Mouse (Mus musculus) spleen, postnatal 36 days (tissue): ENCODE results near the gene Raph1.

Experiments used
- DNase-seq, 2 experiments: peaks; one replicate each; pipeline ENCODE4 v3.0.0; 2022; ENCODE audit warnings: low spot score in 2 of 2, mixed read lengths in 1 of 2

The Raph1 gene

GRCm38 (mm10) chr1:60566631-60567311, at the start of gene Raph1:
Gene Raph1 (minus strand): TSS chr1:60567104.
- peak; percentile 48 to 51 for DNase-seq

- no peak for DNase-seq
Measured at GRCm38 (mm10) chr1:60615703-60616102, 48.8 kb upstream of the Raph1 start.

GRCm38 (mm10) chr1:60614902-60615301, 48.0 kb upstream of the Raph1 start:
- DNase-seq: no peak

GRCm38 (mm10) chr1:60611968-60612367, 45.1 kb upstream of the Raph1 start:
- no peak for DNase-seq

- no peak for DNase-seq
Measured at GRCm38 (mm10) chr1:60610631-60611030, 43.7 kb upstream of the Raph1 start.

- no peak for DNase-seq
Measured at GRCm38 (mm10) chr1:60609011-60609775, 42.3 kb upstream of the Raph1 start.

GRCm38 (mm10) chr1:60604481-60605021, 37.6 kb upstream of the Raph1 start:
- no peak for DNase-seq

- DNase-seq: no peak
Measured at GRCm38 (mm10) chr1:60600682-60601081, 33.8 kb upstream of the Raph1 start.

- DNase-seq: no peak
Measured at GRCm38 (mm10) chr1:60599926-60600325, 33.0 kb upstream of the Raph1 start.

GRCm38 (mm10) chr1:60599013-60599701, 32.3 kb upstream of the Raph1 start:
- no peak for DNase-seq

- DNase-seq: no peak
Measured at GRCm38 (mm10) chr1:60596386-60597320, 29.7 kb upstream of the Raph1 start.

GRCm38 (mm10) chr1:60593101-60593500, 26.2 kb upstream of the Raph1 start:
- no peak for DNase-seq

- no peak for DNase-seq
Measured at GRCm38 (mm10) chr1:60588887-60589629, 22.2 kb upstream of the Raph1 start.

- no peak for DNase-seq
Measured at GRCm38 (mm10) chr1:60580990-60581389, 14.1 kb upstream of the Raph1 start.

GRCm38 (mm10) chr1:60579886-60580285, 13.0 kb upstream of the Raph1 start:
- peak; percentile 4 to 22 for DNase-seq

GRCm38 (mm10) chr1:60572699-60573098, 5.8 kb upstream of the Raph1 start:
- no peak for DNase-seq

GRCm38 (mm10) chr1:60569741-60570140, 2.8 kb upstream of the Raph1 start:
- no peak for DNase-seq

- DNase-seq: no peak
Measured at GRCm38 (mm10) chr1:60569210-60569609, 2.3 kb upstream of the Raph1 start.

GRCm38 (mm10) chr1:60567321-60567720, 417 bp upstream of the Raph1 start:
- DNase-seq: no peak

GRCm38 (mm10) chr1:60565931-60566630, 823 bp downstream of the Raph1 start:
- peak; percentile 2 to 4 for DNase-seq
